Mouse (Mus musculus): ENCODE data around the gene Ppp1r13b. TPM values are rescaled to one million over a fixed set of nuclear protein-coding genes. Genes with fewer than 3 reads are reported as not detected.

The Ppp1r13b gene
- polyA plus RNA-seq, 1 experiment from 2014 or later: 18.9 TPM

DNA sequence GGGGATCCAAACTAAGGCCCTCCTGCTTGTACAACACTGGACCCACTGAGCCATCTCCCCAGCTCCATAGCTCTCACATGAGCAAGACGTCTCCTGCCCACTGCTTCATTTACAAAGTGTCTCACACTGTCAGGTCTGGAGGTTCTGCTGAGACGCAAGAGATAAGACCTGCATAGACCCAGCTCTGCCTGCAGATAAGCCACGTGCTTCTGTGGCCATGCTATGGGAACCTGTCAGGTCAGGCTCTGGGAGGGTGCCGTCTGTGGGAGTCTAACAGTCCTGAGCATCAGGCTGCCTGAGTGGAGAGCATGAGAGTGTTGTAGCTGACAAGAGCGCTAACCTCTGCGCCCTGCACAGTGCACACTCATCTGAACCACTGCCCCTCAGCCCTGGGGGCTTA lies 120.9 kb downstream of the Ppp1r13b start:
- WGBS: 79% methylated on average over 6 of the region's 6 CpGs

GRCm38 (mm10) chr12:111785174-111785573 lies 122.7 kb downstream of the Ppp1r13b start:
- Histone ChIP-seq H3K36me3 (ENCODE audit: control insufficient read depth, insufficient read depth, low read length) (peaks cover 46% of the 10 kb centered on the region), H3K4me1 (replicated peaks; ENCODE audit: control insufficient read depth, insufficient read depth) (no peaks in the 10 kb centered on the region), H3K9ac (ENCODE audit: low read length) (no peak overlapping the region), H3K4me3 (ENCODE audit: low read depth, low read length) (no peak overlapping the region), H3K27me3 (ENCODE audit: control insufficient read depth, insufficient read depth, low read length) (no peaks in the 10 kb centered on the region), H3K9me3 (ENCODE audit: control insufficient read depth, low read length) (no peaks in the 10 kb centered on the region), H3K27ac (replicated peaks) (no peak overlapping the region), H3K4me2 (replicated peaks; ENCODE audit: low read depth) (no peak overlapping the region)
- ATAC-seq (ENCODE audit: low FRiP score, low TSS enrichment) (peak; percentile 68), DNase-seq (ENCODE audit: low spot score) (peak; percentile 78)
- 56% methylated on average over 15 of the region's 15 CpGs for WGBS
- TF ChIP-seq EP300 (optimal IDR thresholded peaks at IDR 0.05) (no peak), CTCF (IDR thresholded peaks at IDR 0.05; ENCODE audit: low read depth) (no peak)

More for the DNA sequence above, 120.9 kb downstream of the Ppp1r13b start:
- Histone ChIP-seq H3K9ac (ENCODE audit: low read length) (no peak overlapping the region), H3K4me1 (replicated peaks; ENCODE audit: control insufficient read depth, insufficient read depth) (no peaks in the 10 kb centered on the region), H3K27me3 (ENCODE audit: control insufficient read depth, insufficient read depth, low read length) (no peaks in the 10 kb centered on the region), H3K4me3 (ENCODE audit: low read depth, low read length) (no peak overlapping the region), H3K36me3 (ENCODE audit: control insufficient read depth, insufficient read depth, low read length) (peaks cover 41% of the 10 kb centered on the region), H3K4me2 (replicated peaks; ENCODE audit: low read depth) (no peak overlapping the region), H3K27ac (replicated peaks) (no peak overlapping the region), H3K9me3 (ENCODE audit: control insufficient read depth, low read length) (no peaks in the 10 kb centered on the region)
- DNase-seq (ENCODE audit: low spot score) (no peak), ATAC-seq (ENCODE audit: low FRiP score, low TSS enrichment) (0 out of 2 replicates have a peak, but pooled peaks have one; percentile 16)
- no peak for TF ChIP-seq CTCF (IDR thresholded peaks at IDR 0.05; ENCODE audit: low read depth)
- TF ChIP-seq EP300 (optimal IDR thresholded peaks at IDR 0.05): no peak

DNA sequence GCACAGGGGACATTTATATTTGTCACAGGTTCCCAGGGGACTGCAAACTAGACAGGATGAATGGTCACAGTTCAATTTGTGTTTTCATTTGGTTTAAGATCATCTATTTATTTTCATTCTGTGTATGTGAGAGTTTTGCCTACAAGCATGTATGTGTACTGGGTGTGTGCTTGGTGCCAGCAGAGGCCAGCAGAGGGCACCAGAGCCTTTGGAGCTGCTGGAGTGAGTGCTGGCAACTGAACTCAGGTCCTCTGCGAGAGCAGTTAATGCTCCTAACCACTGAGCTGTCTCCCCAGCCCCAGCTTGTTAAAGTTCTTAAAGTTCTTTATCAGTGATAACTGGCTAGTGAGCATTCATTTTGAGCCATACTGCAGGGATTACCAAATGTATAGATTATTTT lies 128.4 kb downstream of the Ppp1r13b start:
- no peak overlapping the region for H3K27ac ChIP-seq (replicated peaks)
- no peak overlapping the region for H3K4me3 ChIP-seq (ENCODE audit: low read depth, low read length)
- no peaks in the 10 kb centered on the region for H3K27me3 ChIP-seq (ENCODE audit: control insufficient read depth, insufficient read depth, low read length)
- DNase-seq (ENCODE audit: low spot score) (no peak), ATAC-seq (ENCODE audit: low FRiP score, low TSS enrichment) (no peak)
- 96% methylated on average over 1 of the region's 1 CpGs for WGBS
- H3K4me2 ChIP-seq (replicated peaks; ENCODE audit: low read depth): no peak overlapping the region
- H3K9ac ChIP-seq (ENCODE audit: low read length): no peak overlapping the region
- H3K9me3 ChIP-seq (ENCODE audit: control insufficient read depth, low read length): no peaks in the 10 kb centered on the region
- TF ChIP-seq EP300 (optimal IDR thresholded peaks at IDR 0.05): no peak
- peak; percentile 53 for TF ChIP-seq CTCF (IDR thresholded peaks at IDR 0.05; ENCODE audit: low read depth)
- H3K36me3 ChIP-seq (ENCODE audit: control insufficient read depth, insufficient read depth, low read length): peaks cover 46% of the 10 kb centered on the region
- no peaks in the 10 kb centered on the region for H3K4me1 ChIP-seq (replicated peaks; ENCODE audit: control insufficient read depth, insufficient read depth)

Other genes starting within 250 kb of the Ppp1r13b start
- gene Ckb, start 235.8 kb downstream of the Ppp1r13b start, polyA plus RNA-seq (2015; fragmentation: Nextera tagmentation; extraction: Ambion mirVana): 532 and 573 TPM in 2 replicates
- gene Trmt61a, start 230.0 kb downstream of the Ppp1r13b start, polyA plus RNA-seq (2015; fragmentation: Nextera tagmentation; extraction: Ambion mirVana): 7.4 and 8.5 TPM in 2 replicates
- 34.9 and 36.9 TPM in 2 replicates for gene Bag5, start 194.9 kb downstream of the Ppp1r13b start, polyA plus RNA-seq (2015; fragmentation: Nextera tagmentation; extraction: Ambion mirVana)
- 41.8 and 42.8 TPM in 2 replicates for gene Apopt1, start 194.8 kb downstream of the Ppp1r13b start, polyA plus RNA-seq (2015; fragmentation: Nextera tagmentation; extraction: Ambion mirVana)
- gene Klc1, start 149.3 kb downstream of the Ppp1r13b start, polyA plus RNA-seq (2015; fragmentation: Nextera tagmentation; extraction: Ambion mirVana): 55.7 and 56.7 TPM in 2 replicates
- gene Xrcc3, start 94.2 kb downstream of the Ppp1r13b start, polyA plus RNA-seq (2015; fragmentation: Nextera tagmentation; extraction: Ambion mirVana): 1.8 and 3.2 TPM in 2 replicates
- 72.0 and 72.4 TPM in 2 replicates for gene Zfyve21, start 93.9 kb downstream of the Ppp1r13b start, polyA plus RNA-seq (2015; fragmentation: Nextera tagmentation; extraction: Ambion mirVana)
- 814 and 865 TPM in 2 replicates for gene Atp5mpl, start 58.9 kb upstream of the Ppp1r13b start, polyA plus RNA-seq (2015; fragmentation: Nextera tagmentation; extraction: Ambion mirVana)
- 0.01 TPM in 1 of 2 replicates, not detected in the other for gene Tdrd9, start 63.4 kb upstream of the Ppp1r13b start, polyA plus RNA-seq (2015; fragmentation: Nextera tagmentation; extraction: Ambion mirVana)
- gene Rd3l, start 73.2 kb upstream of the Ppp1r13b start, polyA plus RNA-seq (2015; fragmentation: Nextera tagmentation; extraction: Ambion mirVana): 0.08 and 0.13 TPM in 2 replicates
- 6.0 and 6.9 TPM in 2 replicates for gene Aspg, start 198.6 kb upstream of the Ppp1r13b start, polyA plus RNA-seq (2015; fragmentation: Nextera tagmentation; extraction: Ambion mirVana)
- 0.75 and 0.80 TPM in 2 replicates for gene Kif26a, start 238.1 kb upstream of the Ppp1r13b start, polyA plus RNA-seq (2015; fragmentation: Nextera tagmentation; extraction: Ambion mirVana)